ENCODE assay signal across 8 mouse cellular contexts in genomic region chr13:119791580-119792135, GRCm38 (mm10). TPM values are rescaled to one million over a fixed set of nuclear protein-coding genes. Genes with fewer than 3 reads are reported as not detected.
DNase-seq lines count a peak whose midpoint lies in the region; ATAC-seq and TF ChIP-seq lines count a peak whose summit lies in the region.

No protein-coding gene starts in this region.

- WGBS in heart, adult 2 months, result 4% methylated on average over 18 of the region's 18 CpGs
- WGBS in hindbrain, embryonic 12.5 days, result 5% methylated on average over 18 of the region's 18 CpGs
- WGBS in liver, adult 2 months, result 3% methylated on average over 18 of the region's 18 CpGs
- WGBS in stomach, embryonic 15.5 days, result 3% methylated on average over 18 of the region's 18 CpGs

- H3K27ac ChIP-seq in heart, adult 2 months, result peak overlapping the region; percentile 99
- H3K27ac ChIP-seq in hindbrain, embryonic 12.5 days, result peak overlapping the region; percentile 95
- peak overlapping the region; percentile 87 for H3K27ac ChIP-seq in liver, adult 2 months (replicated peaks; ENCODE audit: insufficient read depth, low read depth, low read length)
- H3K27ac ChIP-seq in stomach, embryonic 15.5 days, result peak overlapping the region; percentile 96

- intact Hi-C loops in heart, adult 2 months (cut with DNase I), result loop anchor here (2.0 to 5.0 kb wide), 2 partner anchors 34 to 101 kb away; partner anchors contain the start of genes Hmgcs1 and Nim1k

- peak overlapping the region; percentile 74 for H3K4me2 ChIP-seq in hindbrain, embryonic 12.5 days (replicated peaks)
- peak overlapping the region; percentile 88 for H3K4me2 ChIP-seq in stomach, embryonic 15.5 days

- no peak for ATAC-seq in hindbrain, embryonic 12.5 days (ENCODE audit: low FRiP score)
- no peak for ATAC-seq in stomach, embryonic 15.5 days (ENCODE audit: insufficient read depth, low FRiP score, low read depth)

- peak in 1 of 2 experiments; percentile 3 for DNase-seq in heart, adult 2 months
- no peak for DNase-seq in heart, postnatal 4 days
- DNase-seq in embryo, embryonic 10.5 days (ENCODE audit: low spot score), result peak; percentile 55
- DNase-seq in liver, adult 2 months (ENCODE audit: extremely low read depth, low read depth, low spot score), result peak; percentile 50
- no peak for DNase-seq in spleen, postnatal 4 days (ENCODE audit: low spot score in 2 of 2)
- DNase-seq in urinary bladder, postnatal 36 days (ENCODE audit: low spot score in 2 of 2), result no peak

- TF ChIP-seq POLR2A in heart, adult 2 months (IDR thresholded peaks at IDR 0.05; ENCODE audit: insufficient read depth, low read depth, low read length), result no peak
- no peak for TF ChIP-seq POLR2A in liver, adult 2 months (IDR thresholded peaks at IDR 0.05; ENCODE audit: extremely low read depth, insufficient read depth, low read length)

- H3K27me3 ChIP-seq in heart, adult 2 months (ENCODE audit: control insufficient read depth, insufficient read depth, low read length), result no peaks in the 10 kb centered on the region
- H3K27me3 ChIP-seq in hindbrain, embryonic 12.5 days, result no peaks in the 10 kb centered on the region
- H3K27me3 ChIP-seq in liver, adult 2 months (ENCODE audit: control insufficient read depth, insufficient read depth, low read length), result no peaks in the 10 kb centered on the region
- H3K27me3 ChIP-seq in stomach, embryonic 15.5 days (replicated peaks), result no peaks in the 10 kb centered on the region

- peak overlapping the region; percentile 81 for H3K9ac ChIP-seq in heart, adult 2 months (ENCODE audit: low read depth, low read length)
- peak overlapping the region; percentile 95 for H3K9ac ChIP-seq in hindbrain, embryonic 12.5 days
- H3K9ac ChIP-seq in liver, adult 2 months (ENCODE audit: low read depth, low read length), result peak overlapping the region; percentile 96
- H3K9ac ChIP-seq in stomach, embryonic 15.5 days, result peak overlapping the region; percentile 67; the same call in 1 of the 2 replicates

- H3K36me3 ChIP-seq in heart, adult 2 months (ENCODE audit: control insufficient read depth, insufficient read depth, low read length), result peaks cover 17% of the 10 kb centered on the region
- H3K36me3 ChIP-seq in hindbrain, embryonic 12.5 days, result peaks cover 12% of the 10 kb centered on the region
- peaks cover 7% of the 10 kb centered on the region for H3K36me3 ChIP-seq in liver, adult 2 months (ENCODE audit: control insufficient read depth, insufficient read depth, low read length)
- peaks cover 4% of the 10 kb centered on the region for H3K36me3 ChIP-seq in stomach, embryonic 15.5 days

- TF ChIP-seq CTCF in heart, adult 2 months (IDR thresholded peaks at IDR 0.05), result no peak
- TF ChIP-seq CTCF in liver, adult 2 months (IDR thresholded peaks at IDR 0.05; ENCODE audit: low read depth, low read length), result no peak

- peaks cover 2% of the 10 kb centered on the region for H3K4me1 ChIP-seq in heart, adult 2 months (ENCODE audit: control insufficient read depth, insufficient read depth, low read length)
- peaks cover 13% of the 10 kb centered on the region for H3K4me1 ChIP-seq in hindbrain, embryonic 12.5 days
- peaks cover 7% of the 10 kb centered on the region for H3K4me1 ChIP-seq in liver, adult 2 months (ENCODE audit: control insufficient read depth, insufficient read depth, low read length)
- H3K4me1 ChIP-seq in stomach, embryonic 15.5 days, result 0 out of 2 replicates have a peak, but pooled peaks cover 12% of the 10 kb centered on the region

- H3K9me3 ChIP-seq in hindbrain, embryonic 12.5 days (replicated peaks), result no peaks in the 10 kb centered on the region
- H3K9me3 ChIP-seq in stomach, embryonic 15.5 days, result no peaks in the 10 kb centered on the region

- peak overlapping the region; percentile 81 for H3K4me3 ChIP-seq in heart, adult 2 months
- peak overlapping the region; percentile 90 for H3K4me3 ChIP-seq in hindbrain, embryonic 12.5 days
- H3K4me3 ChIP-seq in liver, adult 2 months (ENCODE audit: insufficient read depth, low read depth, low read length), result peak overlapping the region; percentile 88
- peak overlapping the region; percentile 90 for H3K4me3 ChIP-seq in stomach, embryonic 15.5 days (replicated peaks)

- no peak for TF ChIP-seq EP300 in heart, adult 2 months (IDR thresholded peaks at IDR 0.05; ENCODE audit: insufficient read depth, low read depth, low read length)

- H3K79me2 ChIP-seq in heart, adult 2 months (replicated peaks; ENCODE audit: control insufficient read depth, insufficient read depth, low read length), result no peaks in the 10 kb centered on the region
- no peaks in the 10 kb centered on the region for H3K79me2 ChIP-seq in liver, adult 2 months (ENCODE audit: control insufficient read depth, insufficient read depth, low read length)

RNA-seq across cellular contexts. Expression of gene Zfp131, which starts 1.0 kb away (rescaled TPM):
- total RNA-seq in heart, adult 2 months (2021), result 10 to 100 TPM; 18.4 to 18.7 TPM
- polyA plus RNA-seq in heart, adult 2 months (2012; rRNA removed), result 5.0 and 7.3 TPM in 2 replicates
- total RNA-seq in heart, postnatal 4 days (2021), result 10 to 100 TPM; 29.4 to 32.6 TPM
- 42.3 and 43.5 TPM in 2 replicates for polyA plus RNA-seq in hindbrain, embryonic 12.5 days (2016; fragmentation: Nextera tagmentation; extraction: Ambion mirVana)
- 7.9 and 8.5 TPM in 2 replicates for total RNA-seq in liver, adult 2 months (2014; rRNA removed)
- polyA plus RNA-seq in liver, adult 2 months (2012; rRNA removed), result 1.8 and 3.1 TPM in 2 replicates
- 32.4 TPM in 2 replicates for polyA plus RNA-seq in stomach, embryonic 15.5 days (2015; fragmentation: Nextera tagmentation; extraction: Ambion mirVana)

RNA-seq across cellular contexts. Expression of gene Nim1k, which starts 36.0 kb away (rescaled TPM):
- 1 to 10 TPM; 1.2 to 1.8 TPM for total RNA-seq in heart, adult 2 months (2021)
- 0.64 and 1.2 TPM in 2 replicates for polyA plus RNA-seq in heart, adult 2 months (2012; rRNA removed)
- total RNA-seq in heart, postnatal 4 days (2021), result under 1 TPM; 0.68 to 0.69 TPM
- polyA plus RNA-seq in hindbrain, embryonic 12.5 days (2016; fragmentation: Nextera tagmentation; extraction: Ambion mirVana), result 2.6 and 2.8 TPM in 2 replicates
- 1.1 and 1.3 TPM in 2 replicates for total RNA-seq in liver, adult 2 months (2014; rRNA removed)
- polyA plus RNA-seq in liver, adult 2 months (2012; rRNA removed), result 0.81 and 0.90 TPM in 2 replicates
- polyA plus RNA-seq in stomach, embryonic 15.5 days (2015; fragmentation: Nextera tagmentation; extraction: Ambion mirVana), result 0.67 and 0.71 TPM in 2 replicates

RNA-seq across cellular contexts. Expression of gene AF067063, which starts 38.4 kb away (rescaled TPM):
- total RNA-seq in heart, adult 2 months (2021), result not detected
- not detected in 2 replicates for polyA plus RNA-seq in heart, adult 2 months (2012; rRNA removed)
- total RNA-seq in heart, postnatal 4 days (2021), result not detected
- not detected in 2 replicates for polyA plus RNA-seq in hindbrain, embryonic 12.5 days (2016; fragmentation: Nextera tagmentation; extraction: Ambion mirVana)
- total RNA-seq in liver, adult 2 months (2014; rRNA removed), result not detected in 2 replicates
- polyA plus RNA-seq in liver, adult 2 months (2012; rRNA removed), result not detected in 2 replicates
- polyA plus RNA-seq in stomach, embryonic 15.5 days (2015; fragmentation: Nextera tagmentation; extraction: Ambion mirVana), result not detected in 2 replicates

RNA-seq across cellular contexts. Expression of gene D13Ertd608e, which starts 44.1 kb away (rescaled TPM):
- total RNA-seq in heart, adult 2 months (2021), result not detected
- polyA plus RNA-seq in heart, adult 2 months (2012; rRNA removed), result not detected in 2 replicates
- total RNA-seq in heart, postnatal 4 days (2021), result not detected
- not detected in 2 replicates for polyA plus RNA-seq in hindbrain, embryonic 12.5 days (2016; fragmentation: Nextera tagmentation; extraction: Ambion mirVana)
- total RNA-seq in liver, adult 2 months (2014; rRNA removed), result 0.40 TPM in 1 of 2 replicates, not detected in the other
- polyA plus RNA-seq in liver, adult 2 months (2012; rRNA removed), result 0.40 TPM in 1 of 2 replicates, not detected in the other
- polyA plus RNA-seq in stomach, embryonic 15.5 days (2015; fragmentation: Nextera tagmentation; extraction: Ambion mirVana), result not detected in 2 replicates

Comparison
In these comparisons a context has a peak if more than half of its experiments do, and no peak if none do; other contexts are left out.
1. DNase-seq: peak in embryo, embryonic 10.5 days (single experiment) and liver, adult 2 months (single experiment); none in heart, postnatal 4 days (single experiment), spleen, postnatal 4 days (0 of 2) and urinary bladder, postnatal 36 days (0 of 2).
2. Peak in every context shown above with its lines, with median percentiles within 50 percentile points of each other: H3K27ac ChIP-seq, H3K4me3 ChIP-seq and H3K9ac ChIP-seq.